8 mouse cellular contexts compared by ENCODE assay signal in genomic region chr13:44293736-44294416, GRCm38 (mm10).
DNase-seq lines count a peak whose midpoint lies in the region; ATAC-seq lines count a peak whose summit lies in the region.

No protein-coding gene starts in this region.

- H3K9ac ChIP-seq in heart, embryonic 11.5 days (ENCODE audit: low read depth, low read length), result no peak overlapping the region
- H3K9ac ChIP-seq in hindbrain, embryonic 12.5 days, result no peak overlapping the region

- no peak overlapping the region for H3K4me3 ChIP-seq in heart, embryonic 11.5 days (ENCODE audit: low read depth, low read length)
- no peak overlapping the region for H3K4me3 ChIP-seq in hindbrain, embryonic 12.5 days

- H3K4me2 ChIP-seq in heart, embryonic 11.5 days, result no peak overlapping the region
- H3K4me2 ChIP-seq in hindbrain, embryonic 12.5 days (replicated peaks), result no peak overlapping the region

- H3K27me3 ChIP-seq in heart, embryonic 11.5 days (ENCODE audit: control insufficient read depth, insufficient read depth, low read length), result no peaks in the 10 kb centered on the region
- no peaks in the 10 kb centered on the region for H3K27me3 ChIP-seq in hindbrain, embryonic 12.5 days

- H3K4me1 ChIP-seq in heart, embryonic 11.5 days (ENCODE audit: control insufficient read depth, insufficient read depth, low read length), result no peaks in the 10 kb centered on the region
- H3K4me1 ChIP-seq in hindbrain, embryonic 12.5 days, result 0 out of 2 replicates have a peak, but pooled peaks cover 6% of the 10 kb centered on the region

- no peaks in the 10 kb centered on the region; the same call in 1 of the 2 replicates for H3K9me3 ChIP-seq in heart, embryonic 11.5 days (replicated peaks; ENCODE audit: control insufficient read depth, low read length)
- H3K9me3 ChIP-seq in hindbrain, embryonic 12.5 days (replicated peaks), result peaks cover 5% of the 10 kb centered on the region; the same call in 1 of the 2 replicates

- ATAC-seq in heart, embryonic 11.5 days (replicated peaks; ENCODE audit: insufficient number of reproducible peaks, low FRiP score, low TSS enrichment), result no peak
- no peak for ATAC-seq in megakaryocyte-erythroid progenitor cell, adult 5-6 weeks (replicated peaks; ENCODE audit: low FRiP score, low TSS enrichment, poor library complexity, severe bottlenecking)
- ATAC-seq in hindbrain, embryonic 12.5 days (ENCODE audit: low FRiP score), result no peak

- no peak overlapping the region for H3K27ac ChIP-seq in heart, embryonic 11.5 days (ENCODE audit: low read depth, low read length)
- H3K27ac ChIP-seq in hindbrain, embryonic 12.5 days, result no peak overlapping the region

- 79% methylated on average over 15 of the region's 15 CpGs for WGBS in heart, embryonic 11.5 days (ENCODE audit: insufficient replicate concordance)
- WGBS in hindbrain, embryonic 12.5 days, result 87% methylated on average over 15 of the region's 15 CpGs

- H3K36me3 ChIP-seq in heart, embryonic 11.5 days (ENCODE audit: control insufficient read depth, insufficient read depth, low read length), result no peaks in the 10 kb centered on the region
- H3K36me3 ChIP-seq in hindbrain, embryonic 12.5 days, result no peaks in the 10 kb centered on the region

- DNase-seq in heart, adult 11 months, result peak; percentile 98
- peak; percentile 65 for DNase-seq in cerebellum, adult 11 months
- DNase-seq in heart, adult 8-10 months (ENCODE audit: low spot score), result peak; percentile 76
- peak; percentile 55 for DNase-seq in layer of hippocampus, adult 9-11 months
- DNase-seq in neural tube, embryonic 10.5 days (ENCODE audit: extremely low spot score, low spot score), result no peak
